Mouse (Mus musculus) stomach, embryonic 14.5 days (tissue): ENCODE data around the gene Cd59b. TPM values are rescaled to one million over a fixed set of nuclear protein-coding genes. Genes with fewer than 3 reads are reported as not detected.
A peak's percentile ranks its signal among the peaks of the same experiment; 100 is the strongest.
"Not testable (repeated sequence)": the region's sequence is repeated elsewhere in the genome, so short reads cannot be mapped to it uniquely, and the experiment has no call there.

ENCODE experiments used
- ATAC-seq: fragments of 200-750 bp; cut with Nextera tagmentation; 2 replicates; pipeline ENCODE4 v1.8.0; 2017; ENCODE audit warnings: low read depth, moderate TSS enrichment; ENCODE audit not compliant: insufficient number of reproducible peaks, insufficient read depth, low FRiP score
- H3K27ac ChIP-seq: fragments of 300-500 bp; sonication (generic); 2 replicates; pipeline ENCODE4 v1.5.1; 2014; ENCODE audit warnings: mild to moderate bottlenecking, low read length, moderate library complexity, mixed read lengths
- H3K27me3 ChIP-seq: fragments of 300-500 bp; sonication (generic); 2 replicates; pipeline ENCODE4 v1.6.1; 2014; ENCODE audit warnings: low read length, control low read depth, mixed read lengths; ENCODE audit not compliant: control insufficient read depth, insufficient read depth
- H3K36me3 ChIP-seq: fragments of 300-500 bp; sonication (generic); 2 replicates; pipeline ENCODE4 v1.6.1; 2014; ENCODE audit warnings: mild to moderate bottlenecking, control low read depth, low read length, moderate library complexity, mixed read lengths; ENCODE audit not compliant: control insufficient read depth, insufficient read depth
- H3K4me1 ChIP-seq: fragments of 300-500 bp; sonication (generic); 2 replicates; pipeline ENCODE4 v1.6.1; 2014; ENCODE audit warnings: low read length, control low read depth, mixed read lengths; ENCODE audit not compliant: control insufficient read depth, insufficient read depth
- H3K4me2 ChIP-seq: fragments of 300-500 bp; sonication (generic); replicated peaks from 2 replicates; pipeline ENCODE4 v1.6.1; 2014; ENCODE audit warnings: low read depth, low read length, control low read depth
- H3K4me3 ChIP-seq: fragments of 300-500 bp; sonication (generic); 2 replicates; pipeline ENCODE4 v1.5.1; 2014; ENCODE audit warnings: low read depth, low read length, control low read depth
- H3K9ac ChIP-seq: fragments of 300-500 bp; sonication (generic); replicated peaks from 2 replicates; pipeline ENCODE4 v1.6.1; 2014; ENCODE audit warnings: low read depth, mild to moderate bottlenecking, control low read depth, low read length, moderate library complexity, mixed read lengths
- H3K9me3 ChIP-seq: fragments of 300-500 bp; sonication (generic); 2 replicates; pipeline ENCODE4 v1.6.1; 2016; ENCODE audit warnings: low read depth, low read length, control low read depth; ENCODE audit not compliant: control insufficient read depth
- WGBS: fragments of 180-500 bp; shearing (Covaris S2); extraction: QIAGEN DNeasy Blood & Tissue Kit; methylation state at CpG from one replicate; pipeline ENCODE4 v1.1.7; 2014; 5-methylcytosine and 5-hydroxymethylcytosine counted together
- polyA plus RNA-seq: library from polyadenylated mRNA; unstranded; fragments of >200 nt; fragmentation: Nextera tagmentation; extraction: Ambion mirVana; gene quantifications from 2 replicates; pipeline ENCODE4 v1.2.1, GENCODE M21; 2014

Gene Cd59b
- polyA plus RNA-seq, 1 experiment from 2014 or later = 6.7 TPM

DNA sequence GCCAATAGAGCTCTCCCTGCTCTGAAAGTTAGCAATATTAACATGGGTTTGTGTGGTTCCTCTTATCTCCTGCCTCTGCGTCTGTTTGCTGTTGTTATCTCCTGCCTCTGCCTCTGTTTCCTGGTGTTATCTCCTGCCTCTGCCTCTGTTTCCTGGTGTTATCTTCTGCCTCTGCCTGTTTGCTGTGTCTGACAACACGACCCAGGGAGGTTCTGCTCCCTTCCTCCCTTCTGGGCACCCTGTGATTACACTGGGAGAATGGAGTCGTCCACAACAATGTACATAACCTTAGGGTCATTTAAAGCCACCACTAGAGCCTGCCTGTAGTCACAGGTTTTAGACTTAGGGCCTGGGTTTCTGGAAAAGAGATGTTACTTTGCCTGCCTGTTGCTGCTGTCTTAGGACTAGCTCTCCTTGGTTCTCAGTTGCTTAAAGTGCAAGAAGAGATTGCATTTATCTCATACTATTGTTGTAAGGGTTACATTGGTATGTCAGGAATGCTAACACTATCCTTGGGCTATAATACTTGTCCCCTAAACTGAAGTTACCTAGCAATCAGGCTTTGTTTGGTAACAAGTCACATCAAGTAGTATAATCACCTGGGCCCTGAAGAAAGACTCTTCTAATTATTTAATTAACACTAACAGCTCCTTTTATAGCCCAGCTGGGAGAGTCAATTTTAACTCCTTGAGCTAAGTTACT lies 29.0 kb downstream of the Cd59b start:
- no peak overlapping the region for H3K4me3 ChIP-seq
- no peak overlapping the region for H3K27ac ChIP-seq
- peak; percentile 46; the same call in 1 of the 2 replicates for ATAC-seq
- no peaks in the 10 kb centered on the region for H3K36me3 ChIP-seq
- H3K27me3 ChIP-seq = no peaks in the 10 kb centered on the region
- no peak overlapping the region for H3K9ac ChIP-seq
- 31% methylated on average over 3 of the region's 3 CpGs for WGBS
- no peaks in the 10 kb centered on the region for H3K4me1 ChIP-seq
- H3K9me3 ChIP-seq = no peaks in the 10 kb centered on the region
- H3K4me2 ChIP-seq = no peak overlapping the region

DNA sequence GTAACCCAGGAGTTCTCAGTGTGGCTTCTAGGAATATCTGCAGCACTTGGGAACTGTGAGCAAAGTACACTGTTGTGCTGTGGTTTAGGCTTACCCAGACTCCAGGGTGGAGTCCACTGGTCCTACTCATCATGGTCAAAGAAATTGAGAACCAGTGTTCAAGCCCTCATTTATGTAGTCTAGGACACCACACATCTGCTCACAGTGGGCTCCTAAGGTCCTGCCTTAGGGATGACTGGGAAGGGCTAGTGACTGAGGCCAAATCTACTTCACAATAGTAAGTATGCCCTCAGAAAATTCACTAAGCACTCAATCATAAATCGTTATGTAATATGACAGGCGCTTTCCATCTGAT lies 29.6 kb downstream of the Cd59b start:
- H3K4me3 ChIP-seq = no peak overlapping the region
- H3K36me3 ChIP-seq = no peaks in the 10 kb centered on the region
- H3K27ac ChIP-seq = no peak overlapping the region
- no peaks in the 10 kb centered on the region for H3K4me1 ChIP-seq
- H3K27me3 ChIP-seq = no peaks in the 10 kb centered on the region
- no peak overlapping the region for H3K9ac ChIP-seq
- 92% methylated on average over 2 of the region's 2 CpGs for WGBS
- no peak overlapping the region for H3K4me2 ChIP-seq
- H3K9me3 ChIP-seq = no peaks in the 10 kb centered on the region
- ATAC-seq = no peak

DNA sequence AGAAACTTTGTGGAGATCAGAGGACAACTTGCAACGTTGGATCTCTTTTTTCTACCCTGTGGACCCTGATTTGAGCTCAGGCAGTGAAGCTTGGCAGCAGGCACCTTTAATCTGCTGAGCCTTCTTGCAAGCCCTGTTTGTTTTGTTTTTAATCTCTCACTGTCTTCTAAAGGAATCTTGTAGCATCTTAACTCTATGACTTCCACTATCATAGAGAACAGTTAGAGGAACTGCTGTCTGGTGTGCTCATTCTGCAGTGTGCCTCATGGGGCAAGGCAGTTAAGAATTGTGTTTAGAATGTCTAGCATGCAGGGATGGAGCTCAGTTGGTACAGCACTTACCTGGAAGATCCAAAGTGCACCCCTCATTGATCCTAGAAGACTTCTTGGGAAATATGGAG lies 30.3 kb downstream of the Cd59b start:
- no peak overlapping the region for H3K27ac ChIP-seq
- H3K4me1 ChIP-seq = no peaks in the 10 kb centered on the region
- no peak overlapping the region for H3K4me2 ChIP-seq
- ATAC-seq = no peak
- no peaks in the 10 kb centered on the region for H3K9me3 ChIP-seq
- H3K36me3 ChIP-seq = no peaks in the 10 kb centered on the region
- no peak overlapping the region for H3K9ac ChIP-seq
- WGBS = 56% methylated on average over 1 of the region's 1 CpGs
- no peaks in the 10 kb centered on the region for H3K27me3 ChIP-seq
- no peak overlapping the region for H3K4me3 ChIP-seq

DNA sequence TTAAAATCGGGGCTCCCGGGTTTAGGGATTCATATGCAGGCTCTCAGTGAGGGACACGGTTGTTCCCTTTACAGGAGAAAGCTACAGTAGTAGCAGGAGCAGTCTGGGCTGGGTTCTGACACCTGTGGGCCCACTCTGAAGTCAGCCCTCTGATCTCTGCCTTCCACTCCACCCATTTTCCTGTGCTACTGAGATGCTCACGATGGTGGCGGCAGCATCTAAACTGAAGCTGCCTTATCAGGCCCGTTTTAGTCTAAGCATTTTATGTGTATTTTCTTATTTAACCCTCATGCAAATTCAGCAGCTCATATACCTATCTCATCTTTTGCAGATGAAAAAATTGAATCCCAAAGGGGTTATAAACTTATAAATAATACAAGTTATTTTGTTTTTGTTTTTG lies 35.2 kb downstream of the Cd59b start:
- Histone ChIP-seq H3K27ac (no peak overlapping the region), H3K4me2 (no peak overlapping the region), H3K9me3 (no peaks in the 10 kb centered on the region), H3K9ac (no peak overlapping the region), H3K4me1 (no peaks in the 10 kb centered on the region), H3K36me3 (no peaks in the 10 kb centered on the region), H3K27me3 (no peaks in the 10 kb centered on the region), H3K4me3 (no peak overlapping the region)
- WGBS = 88% methylated on average over 6 of the region's 6 CpGs
- no peak for ATAC-seq

DNA sequence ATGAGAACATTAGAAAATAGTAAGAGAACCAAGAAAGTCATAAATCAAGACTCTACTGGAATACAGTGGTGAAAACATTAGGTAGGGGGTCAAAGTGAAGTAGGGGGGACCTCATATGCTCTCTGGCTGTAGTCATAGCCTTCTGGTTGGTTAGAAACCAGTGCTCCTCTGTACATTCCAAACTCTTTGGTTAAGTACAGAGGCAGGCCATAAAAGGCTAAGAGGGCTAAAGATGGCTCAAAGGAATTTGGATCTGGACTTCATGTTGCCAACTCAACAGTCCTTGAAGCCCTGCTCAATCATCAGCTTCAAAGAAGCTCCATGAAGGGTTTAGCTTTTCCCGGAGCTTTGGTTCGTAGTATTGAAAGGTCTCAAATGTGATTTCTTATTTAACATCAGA lies 39.4 kb downstream of the Cd59b start:
- H3K9ac ChIP-seq, H3K27me3 ChIP-seq, H3K9me3 ChIP-seq, H3K4me1 ChIP-seq, H3K4me3 ChIP-seq, ATAC-seq, H3K27ac ChIP-seq, H3K4me2 ChIP-seq, H3K36me3 ChIP-seq: not testable (repeated sequence)
- WGBS = 84% methylated on average over 2 of the region's 2 CpGs

DNA sequence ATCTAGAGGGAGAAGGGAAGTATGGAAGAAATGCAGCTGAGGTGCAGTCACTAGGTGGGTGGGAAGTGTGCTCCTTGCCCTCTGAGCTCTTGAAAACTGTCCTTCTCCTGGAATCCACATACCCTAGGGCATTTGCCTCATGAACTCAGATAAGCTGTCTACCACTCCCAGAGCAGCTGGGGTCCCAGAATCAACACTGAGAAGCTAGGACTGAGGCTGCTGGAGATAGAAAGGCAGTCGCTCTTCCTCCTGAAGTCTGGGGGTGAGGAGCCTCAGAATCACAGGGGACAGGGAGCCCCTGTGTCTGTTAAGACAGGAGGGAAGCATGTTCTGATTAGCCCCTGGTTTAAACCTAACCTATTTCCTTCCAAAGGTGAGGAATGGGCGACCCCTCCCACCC lies 39.9 kb downstream of the Cd59b start:
- ATAC-seq = no peak
- Histone ChIP-seq H3K4me3 (no peak overlapping the region), H3K4me1 (no peaks in the 10 kb centered on the region), H3K4me2 (no peak overlapping the region), H3K9ac (no peak overlapping the region), H3K27me3 (no peaks in the 10 kb centered on the region), H3K9me3 (no peaks in the 10 kb centered on the region), H3K36me3 (no peaks in the 10 kb centered on the region), H3K27ac (0 out of 2 replicates have a peak overlapping the region, but pooled peaks have one; percentile 10)
- WGBS = 59% methylated on average over 2 of the region's 2 CpGs

DNA sequence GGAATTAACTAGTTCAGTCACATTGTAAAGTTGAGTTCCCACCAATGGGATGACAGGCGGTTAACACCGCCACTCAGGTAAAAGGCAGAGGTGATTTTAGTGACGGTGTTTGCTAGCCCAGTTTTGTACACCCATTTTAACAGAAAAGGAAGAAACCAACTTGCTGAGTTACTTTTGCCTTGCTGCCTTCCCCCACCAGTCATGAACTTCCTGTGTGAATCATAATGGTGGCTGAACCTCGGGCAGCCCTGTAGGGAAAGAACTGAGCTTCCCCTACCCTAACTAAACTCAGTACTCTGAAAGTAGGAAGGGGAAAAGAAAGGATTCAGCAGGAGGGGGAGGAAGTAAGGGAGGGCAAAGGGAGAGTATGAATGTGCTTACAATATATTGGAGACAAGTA lies 40.4 kb downstream of the Cd59b start:
- H3K36me3 ChIP-seq = no peaks in the 10 kb centered on the region
- no peak overlapping the region for H3K4me2 ChIP-seq
- WGBS = 86% methylated on average over 4 of the region's 4 CpGs
- H3K9ac ChIP-seq = no peak overlapping the region
- H3K4me1 ChIP-seq = no peaks in the 10 kb centered on the region
- no peaks in the 10 kb centered on the region for H3K27me3 ChIP-seq
- H3K4me3 ChIP-seq = no peak overlapping the region
- ATAC-seq = no peak
- H3K27ac ChIP-seq = no peak overlapping the region
- H3K9me3 ChIP-seq = no peaks in the 10 kb centered on the region

DNA sequence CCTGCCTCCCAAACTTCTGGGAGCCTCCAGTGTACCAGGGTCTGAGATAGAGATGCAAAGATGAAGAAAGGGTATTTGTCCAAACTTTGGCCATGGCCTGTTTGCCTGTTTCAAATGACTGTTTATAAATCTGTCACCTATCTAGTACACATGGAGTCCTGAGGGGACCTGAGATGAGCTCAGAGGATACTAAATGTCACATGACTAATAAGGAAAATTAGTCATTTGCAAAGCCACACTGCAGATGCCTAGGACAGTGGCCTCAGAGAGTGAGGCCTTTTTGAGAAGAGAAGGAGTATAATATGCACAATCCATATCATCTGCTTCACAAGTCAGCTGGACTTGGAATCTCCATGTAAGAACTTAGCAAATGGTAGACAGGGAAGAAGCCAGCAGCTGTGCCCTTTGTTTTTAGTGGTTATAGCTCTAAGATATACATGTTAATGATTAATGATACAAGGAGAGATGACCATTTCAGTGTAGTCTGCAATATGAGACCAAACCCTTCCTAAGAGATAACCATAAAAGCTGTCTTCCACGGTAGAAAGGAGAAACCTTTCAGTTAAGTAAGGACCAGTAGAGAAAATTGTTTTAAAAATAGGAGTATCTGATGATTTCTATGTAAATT lies 41.6 kb downstream of the Cd59b start:
- H3K4me3 ChIP-seq, ATAC-seq: not testable (repeated sequence)
- no CpG with 5 or more reads among the region's 1 CpGs for WGBS

DNA sequence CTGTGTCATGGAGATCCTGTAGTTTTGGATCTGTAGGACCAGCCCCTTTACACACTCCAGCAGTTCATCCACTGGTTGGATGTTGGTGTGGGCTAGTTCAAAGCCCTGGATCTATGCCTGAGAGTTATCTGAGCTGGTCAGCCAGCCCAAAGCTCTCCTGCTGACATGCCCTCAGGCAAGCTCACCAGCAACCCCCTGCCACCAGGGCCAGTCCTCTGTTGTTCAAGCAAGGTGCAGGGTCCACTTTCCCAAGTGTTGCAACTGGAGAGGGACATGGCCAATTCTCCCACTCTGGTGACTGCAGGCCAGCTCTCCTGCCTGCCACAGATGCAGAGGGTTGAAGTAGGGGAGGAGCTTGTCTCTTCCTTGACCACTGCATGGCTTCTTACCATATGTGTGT lies 43.9 kb downstream of the Cd59b start:
- H3K9me3 ChIP-seq, H3K36me3 ChIP-seq, ATAC-seq, H3K4me1 ChIP-seq, H3K27me3 ChIP-seq, H3K9ac ChIP-seq, H3K4me2 ChIP-seq, H3K4me3 ChIP-seq, H3K27ac ChIP-seq: not testable (repeated sequence)

More for the DNA sequence above, 41.6 kb downstream of the Cd59b start:
- H3K9ac ChIP-seq, H3K4me1 ChIP-seq, H3K36me3 ChIP-seq, H3K9me3 ChIP-seq, H3K4me2 ChIP-seq, H3K27me3 ChIP-seq, H3K27ac ChIP-seq: not testable (repeated sequence)
